Comparison of ENCODE assay signal across 8 mouse cellular contexts in genomic region chr15:83602372-83603045, GRCm38 (mm10). TPM values are rescaled to one million over a fixed set of nuclear protein-coding genes. Genes with fewer than 3 reads are reported as not detected.
DNase-seq lines count a peak whose midpoint lies in the region; ATAC-seq and TF ChIP-seq lines count a peak whose summit lies in the region.

No protein-coding gene starts in this region.

- TF ChIP-seq EP300 in CH12.LX (IDR thresholded peaks at IDR 0.05; ENCODE audit: low read length), result no peak

- H3K4me1 ChIP-seq in CH12.LX (ENCODE audit: control insufficient read depth in 1 of 2, insufficient read depth in 2 of 2), result peaks cover 6 to 8% of the 10 kb centered on the region in 2 experiments
- H3K4me1 ChIP-seq in neural tube, embryonic 15.5 days, result no peaks in the 10 kb centered on the region

- no peak for ATAC-seq in neural tube, embryonic 15.5 days (ENCODE audit: low FRiP score)

- dilution Hi-C loops in CH12.LX (cut with MboI; ENCODE audit: extremely low pct_ligation_motif_present, extremely low pct_unique_long_range_greater_than_20kb, low sequenced_read_pairs), result no loop called here

- no peak for TF ChIP-seq RAD21 in CH12.LX (IDR thresholded peaks at IDR 0.05; ENCODE audit: low read depth, low read length)

- no peaks in the 10 kb centered on the region for H3K9me3 ChIP-seq in CH12.LX (replicated peaks; ENCODE audit: low read length)
- no peaks in the 10 kb centered on the region for H3K9me3 ChIP-seq in neural tube, embryonic 15.5 days (replicated peaks)

- H3K4me3 ChIP-seq in CH12.LX (replicated peaks in 1 of 3; ENCODE audit: low read depth in 2 of 3, low read length in 2 of 3, poor library complexity in 1 of 3), result no peak overlapping the region
- H3K4me3 ChIP-seq in neural tube, embryonic 15.5 days (replicated peaks), result no peak overlapping the region

- no peak overlapping the region for H3K9ac ChIP-seq in CH12.LX (ENCODE audit: insufficient read depth, low read depth)
- no peak overlapping the region for H3K9ac ChIP-seq in neural tube, embryonic 15.5 days (replicated peaks)

- H3K4me2 ChIP-seq in CH12.LX (ENCODE audit: insufficient read depth, low read depth, poor library complexity, severe bottlenecking), result no peak overlapping the region
- H3K4me2 ChIP-seq in neural tube, embryonic 15.5 days, result no peak overlapping the region

- DNase-seq in 3134 (ENCODE audit: extremely low read depth, insufficient read length, low spot score) (peak; percentile 34), CH12.LX (ENCODE audit: extremely low read depth) (peak; percentile 37)
- DNase-seq in heart, postnatal 4 days, result peak; percentile 24
- DNase-seq in lung, postnatal 4 days, result peak; percentile 63 to 77
- peak; percentile 83 for DNase-seq in thymus, postnatal 25 days
- no peak for DNase-seq in cerebellum, adult 11-12 months
- DNase-seq in gastrocnemius, adult 18-20 months (ENCODE audit: low spot score), result no peak

- H3K79me2 ChIP-seq in CH12.LX (replicated peaks; ENCODE audit: control insufficient read depth, extremely low read depth, insufficient read depth, poor library complexity, severe bottlenecking), result no peaks in the 10 kb centered on the region

- H3K36me3 ChIP-seq in CH12.LX (replicated peaks in 1 of 2; ENCODE audit: control insufficient read depth in 1 of 2, insufficient read depth in 1 of 2, low read length in 1 of 2), result no peaks in the 10 kb centered on the region
- H3K36me3 ChIP-seq in neural tube, embryonic 15.5 days, result no peaks in the 10 kb centered on the region

- no peak for TF ChIP-seq CTCF in CH12.LX (conservative IDR thresholded peaks at IDR 0.05 in 1 of 2, IDR thresholded peaks at IDR 0.05 in 1 of 2; ENCODE audit: low read depth in 2 of 2, low read length in 2 of 2)

- no peak overlapping the region for H3K27ac ChIP-seq in CH12.LX (ENCODE audit: insufficient read depth, low read depth)
- no peak overlapping the region for H3K27ac ChIP-seq in neural tube, embryonic 15.5 days (replicated peaks)

- in situ Hi-C loops in CH12.LX (cut with MboI; ENCODE audit: low pct_ligation_motif_present, low pct_unique_long_range_greater_than_20kb, low sequenced_read_pairs), result no loop called here

- H3K27me3 ChIP-seq in CH12.LX (replicated peaks), result peaks cover 10% of the 10 kb centered on the region
- no peaks in the 10 kb centered on the region for H3K27me3 ChIP-seq in neural tube, embryonic 15.5 days (replicated peaks)

- 80% methylated on average over 13 of the region's 13 CpGs for WGBS in neural tube, embryonic 15.5 days

- TF ChIP-seq POLR2A in CH12.LX (IDR thresholded peaks at IDR 0.05; ENCODE audit: low read depth, low read length), result no peak

TF ChIP-seq in CH12.LX, 34 proteins besides CTCF, POLR2A, EP300 and RAD21:
- TF ChIP-seq ZNF384 (IDR thresholded peaks at IDR 0.05; ENCODE audit: low read depth, low read length) (no peak), MEF2A (IDR thresholded peaks at IDR 0.05; ENCODE audit: borderline replicate concordance, low read depth, low read length) (no peak), ZMIZ1 (IDR thresholded peaks at IDR 0.05; ENCODE audit: low read depth, low read length) (no peak), MAFK (IDR thresholded peaks at IDR 0.05; ENCODE audit: insufficient replicate concordance, low read length) (no peak), TCF12 (IDR thresholded peaks at IDR 0.05; ENCODE audit: low read depth, low read length) (no peak), UBTF (IDR thresholded peaks at IDR 0.05; ENCODE audit: low read depth, low read length) (no peak), USF2 (conservative IDR thresholded peaks at IDR 0.05; ENCODE audit: low read depth, low read length) (no peak)

RNA-seq across cellular contexts. Expression of gene Ttll12, which starts 7.6 kb away (rescaled TPM):
- total RNA-seq in CH12.LX (2012; rRNA removed) (31.1 and 34.7 TPM in 2 replicates), CH12.LX (2014; rRNA removed) (19.7 and 21.9 TPM in 2 replicates)
- 37.1 and 40.0 TPM in 2 replicates for polyA plus RNA-seq in CH12.LX (2012; ENCODE audit: insufficient read length, low read depth)
- 1 to 10 TPM; 9.3 TPM for total RNA-seq in heart, postnatal 4 days (2021)
- 37.3 and 42.0 TPM in 2 replicates for polyA plus RNA-seq in neural tube, embryonic 15.5 days (2015; fragmentation: Nextera tagmentation; extraction: Ambion mirVana)
- total RNA-seq in gastrocnemius, adult 18-20 months (2021), result 1 to 10 TPM; 3.6 to 4.0 TPM

RNA-seq across cellular contexts. Expression of gene Mcat, which starts 38.9 kb away (rescaled TPM):
- total RNA-seq in CH12.LX (2012; rRNA removed), result 38.6 and 41.2 TPM in 2 replicates
- 37.5 and 41.6 TPM in 2 replicates for total RNA-seq in CH12.LX (2014; rRNA removed)
- 28.4 and 28.5 TPM in 2 replicates for polyA plus RNA-seq in CH12.LX (2012; ENCODE audit: insufficient read length, low read depth)
- 10 to 100 TPM; 33.0 to 34.4 TPM for total RNA-seq in heart, postnatal 4 days (2021)
- polyA plus RNA-seq in neural tube, embryonic 15.5 days (2015; fragmentation: Nextera tagmentation; extraction: Ambion mirVana), result 31.4 and 36.6 TPM in 2 replicates
- total RNA-seq in gastrocnemius, adult 18-20 months (2021), result 10 to 100 TPM; 20.4 to 22.1 TPM

RNA-seq across cellular contexts. Expression of gene Tspo, which starts 39.1 kb away (rescaled TPM):
- total RNA-seq in CH12.LX (2012; rRNA removed) (66.1 and 70.3 TPM in 2 replicates), CH12.LX (2014; rRNA removed) (40.9 and 42.4 TPM in 2 replicates)
- polyA plus RNA-seq in CH12.LX (2012; ENCODE audit: insufficient read length, low read depth), result 20.8 and 22.9 TPM in 2 replicates
- total RNA-seq in heart, postnatal 4 days (2021), result 10 to 100 TPM; 78.3 to 85.3 TPM
- 9.6 and 30.0 TPM in 2 replicates for polyA plus RNA-seq in neural tube, embryonic 15.5 days (2015; fragmentation: Nextera tagmentation; extraction: Ambion mirVana)
- 10 to 100 TPM; 19.6 to 26.8 TPM for total RNA-seq in gastrocnemius, adult 18-20 months (2021)

Comparison
In these comparisons a context has a peak if more than half of its experiments do, and no peak if none do; other contexts are left out.
1. DNase-seq: peak in 3134 (single experiment), CH12.LX (single experiment), heart, postnatal 4 days (single experiment), lung, postnatal 4 days (2 of 2) and thymus, postnatal 25 days (single experiment); none in cerebellum, adult 11-12 months (single experiment) and gastrocnemius, adult 18-20 months (single experiment).